In genomic region chr11:61147300-61147683, GRCm38 (mm10) we compare ENCODE assay signal across 8 mouse cellular contexts. TPM values are rescaled to one million over a fixed set of nuclear protein-coding genes. Genes with fewer than 3 reads are reported as not detected.
DNase-seq lines count a peak whose midpoint lies in the region; ATAC-seq and TF ChIP-seq lines count a peak whose summit lies in the region.

No protein-coding gene starts in this region.

- no peak for TF ChIP-seq CTCF in E14TG2a.4 (conservative IDR thresholded peaks at IDR 0.05; ENCODE audit: low read length)
- no peak for TF ChIP-seq CTCF in liver, embryonic 14.5 days (IDR thresholded peaks at IDR 0.05; ENCODE audit: low read depth)

- peaks cover 10% of the 10 kb centered on the region for H3K36me3 ChIP-seq in E14TG2a.4 (ENCODE audit: insufficient read depth, low read length)
- H3K36me3 ChIP-seq in liver, embryonic 14.5 days (replicated peaks; ENCODE audit: control insufficient read depth, insufficient read depth, low read depth), result no peaks in the 10 kb centered on the region

- H3K4me3 ChIP-seq in E14TG2a.4 (replicated peaks; ENCODE audit: low read length), result peak overlapping the region; percentile 75
- peak overlapping the region in 1 of 2 experiments; percentile 23; a peak in 2 of 4 replicates for H3K4me3 ChIP-seq in liver, embryonic 14.5 days (ENCODE audit: insufficient read depth in 1 of 2, low read depth in 2 of 2, low read length in 2 of 2)

- no peak overlapping the region for H3K9ac ChIP-seq in liver, embryonic 14.5 days (replicated peaks)

- H3K4me2 ChIP-seq in liver, embryonic 14.5 days (ENCODE audit: low read depth), result peak overlapping the region; percentile 54

- peaks cover 30% of the 10 kb centered on the region for H3K27me3 ChIP-seq in E14TG2a.4 (ENCODE audit: insufficient read depth, low read length)
- no peaks in the 10 kb centered on the region for H3K27me3 ChIP-seq in liver, embryonic 14.5 days (ENCODE audit: control insufficient read depth, insufficient read depth, low read length)

- peaks cover 30% of the 10 kb centered on the region for H3K4me1 ChIP-seq in E14TG2a.4 (replicated peaks; ENCODE audit: low read depth, low read length)
- H3K4me1 ChIP-seq in liver, embryonic 14.5 days (replicated peaks; ENCODE audit: control insufficient read depth in 2 of 2, insufficient read depth in 2 of 2, low read length in 1 of 2), result peaks cover 0 to 2% of the 10 kb centered on the region in 2 experiments; a peak in 1 of 4 replicates

- H3K9me3 ChIP-seq in E14TG2a.4 (ENCODE audit: low read length), result no peaks in the 10 kb centered on the region
- no peaks in the 10 kb centered on the region for H3K9me3 ChIP-seq in liver, embryonic 14.5 days (ENCODE audit: control insufficient read depth, low read length)

- ATAC-seq in liver, embryonic 14.5 days (ENCODE audit: insufficient read depth), result no peak

- peak; percentile 13 for DNase-seq in ES-CJ7 (ENCODE audit: low read depth, low spot score)
- peak; percentile 57 for DNase-seq in embryo, embryonic 10.5 days (ENCODE audit: low spot score)
- DNase-seq in heart, postnatal 4 days, result peak; percentile 49
- DNase-seq in liver, embryonic 14.5 days (ENCODE audit: low read depth in 3 of 3, low spot score in 3 of 3), result no peak
- DNase-seq in retina, postnatal 1 day, result peak; percentile 75
- DNase-seq in layer of hippocampus, adult 11-12 months (ENCODE audit: low spot score), result no peak
- no peak for DNase-seq in thymus, postnatal 36 days

- WGBS in liver, embryonic 14.5 days (ENCODE audit: insufficient replicate concordance), result 20% methylated on average over 32 of the region's 32 CpGs

- TF ChIP-seq EP300 in liver, embryonic 14.5 days (IDR thresholded peaks at IDR 0.05; ENCODE audit: low read depth), result no peak

- no peak overlapping the region for H3K27ac ChIP-seq in liver, embryonic 14.5 days

RNA-seq across cellular contexts. Expression of gene Tnfrsf13b, which starts 20.7 kb away (rescaled TPM):
- 1 to 10 TPM in 1 of 2 experiments, under 1 TPM in 1; 0.90 to 1.0 TPM for total RNA-seq in heart, postnatal 4 days (2021)
- 2.7 and 3.9 TPM in 2 replicates for polyA plus RNA-seq in liver, embryonic 14.5 days (2012; rRNA removed)
- polyA plus RNA-seq in liver, embryonic 14.5 days (2014; fragmentation: Nextera tagmentation; extraction: Ambion mirVana), result 3.0 and 3.7 TPM in 2 replicates

RNA-seq across cellular contexts. Expression of gene Usp22, which starts 27.6 kb away (rescaled TPM):
- 10 to 100 TPM; 65.6 to 69.4 TPM for total RNA-seq in heart, postnatal 4 days (2021)
- 7.4 and 8.2 TPM in 2 replicates for polyA plus RNA-seq in liver, embryonic 14.5 days (2012; rRNA removed)
- polyA plus RNA-seq in liver, embryonic 14.5 days (2014; fragmentation: Nextera tagmentation; extraction: Ambion mirVana), result 12.8 and 13.6 TPM in 2 replicates

Comparison
In these comparisons a context has a peak if more than half of its experiments do, and no peak if none do; other contexts are left out.
1. DNase-seq: peak in ES-CJ7 (single experiment), embryo, embryonic 10.5 days (single experiment), heart, postnatal 4 days (single experiment) and retina, postnatal 1 day (single experiment); none in liver, embryonic 14.5 days (0 of 3), layer of hippocampus, adult 11-12 months (single experiment) and thymus, postnatal 36 days (0 of 2).